Mouse (Mus musculus) CH12.LX (cell line): ENCODE data around the gene Zfp324. TPM values are rescaled to one million over a fixed set of nuclear protein-coding genes. Genes with fewer than 3 reads are reported as not detected.

ENCODE experiments used
- DNase-seq: peaks from one replicate; pipeline ENCODE4 v3.0.0-alpha.2; 2013; ENCODE audit errors: extremely low read depth
- H3K27ac ChIP-seq: 2 replicates; pipeline ENCODE4 v1.5.1; 2012; ENCODE audit warnings: low read depth, mild to moderate bottlenecking, control low read depth, moderate library complexity; ENCODE audit not compliant: insufficient read depth
- H3K27me3 ChIP-seq: replicated peaks from 2 replicates; pipeline ENCODE3; 2012; ENCODE audit warnings: inconsistent platforms
- H3K36me3 ChIP-seq, 2 experiments: replicated peaks in 1 of 2; 2 replicates each; pipeline versions ENCODE3 to v1.6.1; 2012; ENCODE audit warnings: inconsistent platforms in 1 of 2, low read length in 1 of 2, mild to moderate bottlenecking in 1 of 2, mixed read lengths in 1 of 2, moderate library complexity in 1 of 2; ENCODE audit not compliant: control insufficient read depth in 1 of 2, insufficient read depth in 1 of 2
- H3K4me1 ChIP-seq, 2 experiments: 2 replicates each; pipeline ENCODE4 v1.6.1; 2012; ENCODE audit warnings: inconsistent platforms in 1 of 2, moderate library complexity in 1 of 2; ENCODE audit not compliant: insufficient read depth in 2 of 2, control insufficient read depth in 1 of 2
- H3K4me2 ChIP-seq: 2 replicates; pipeline ENCODE4 v1.6.1; 2012; ENCODE audit warnings: low read depth, mild to moderate bottlenecking, control low read depth; ENCODE audit not compliant: poor library complexity, insufficient read depth, severe bottlenecking
- H3K4me3 ChIP-seq, 3 experiments: fragments of 150-350 bp in 1 of 3; sonication (generic) in 1 of 3; replicated peaks in 1 of 3; 2 replicates each; pipeline versions ENCODE3 to v1.5.1; 2011 to 2012; ENCODE audit warnings: low read depth in 2 of 3, low read length in 2 of 3, mild to moderate bottlenecking in 2 of 3, moderate library complexity in 2 of 3, control low read depth in 1 of 3, improper control_type of control experiment in 1 of 3, inconsistent platforms in 1 of 3, mixed read lengths in 1 of 3; ENCODE audit not compliant: poor library complexity in 1 of 3
- H3K79me2 ChIP-seq: replicated peaks from 2 replicates; pipeline ENCODE4 v1.6.1; 2012; ENCODE audit warnings: mild to moderate bottlenecking, moderate library complexity; ENCODE audit not compliant: control insufficient read depth, poor library complexity, insufficient read depth, severe bottlenecking; ENCODE audit errors: extremely low read depth
- H3K9ac ChIP-seq: 2 replicates; pipeline ENCODE4 v1.6.1; 2012; ENCODE audit warnings: low read depth, mild to moderate bottlenecking, control low read depth, moderate library complexity; ENCODE audit not compliant: insufficient read depth
- H3K9me3 ChIP-seq: replicated peaks from 2 replicates; pipeline ENCODE3; 2012; ENCODE audit warnings: low read length, inconsistent platforms, mixed read lengths
- CHD1 ChIP-seq: IDR thresholded peaks from 2 replicates; pipeline ENCODE4 v1.6.1; 2012; ENCODE audit warnings: low read depth, low read length, improper control_type of control experiment, inconsistent platforms
- CTCF ChIP-seq, 2 experiments: IDR thresholded peaks in 1 of 2; conservative IDR thresholded peaks in 1 of 2; 2 replicates each; pipeline ENCODE4 v1.5.1; 2011 to 2012; ENCODE audit warnings: low read depth in 2 of 2, low read length in 2 of 2, improper control_type of control experiment in 1 of 2, inconsistent platforms in 1 of 2, mild to moderate bottlenecking in 1 of 2, moderate library complexity in 1 of 2
- E2F4 ChIP-seq: IDR thresholded peaks from 2 replicates; pipeline ENCODE4 v1.6.1; 2011; ENCODE audit warnings: low read depth, low read length, improper control_type of control experiment; ENCODE audit not compliant: insufficient replicate concordance
- JUND ChIP-seq: conservative IDR thresholded peaks from 2 replicates; pipeline ENCODE4 v1.6.1; 2011; ENCODE audit warnings: low read depth, low read length, improper control_type of control experiment
- MAZ ChIP-seq: IDR thresholded peaks from 2 replicates; pipeline ENCODE4 v1.6.1; 2012; ENCODE audit warnings: low read depth, mild to moderate bottlenecking, inconsistent platforms, low read length, improper control_type of control experiment, moderate library complexity
- NRF1 ChIP-seq: IDR thresholded peaks from 2 replicates; pipeline ENCODE4 v1.6.1; 2014; ENCODE audit warnings: low read depth, mild to moderate bottlenecking, inconsistent platforms, low read length, improper control_type of control experiment, moderate library complexity
- POLR2A ChIP-seq: IDR thresholded peaks from 2 replicates; pipeline ENCODE4 v1.6.1; 2011; ENCODE audit warnings: low read depth, mild to moderate bottlenecking, improper control_type of control experiment, low read length
- POLR2AphosphoS2 ChIP-seq: IDR thresholded peaks from 2 replicates; pipeline ENCODE4 v1.6.1; 2011; ENCODE audit warnings: low read depth, low read length, improper control_type of control experiment
- RCOR1 ChIP-seq: conservative IDR thresholded peaks from 2 replicates; pipeline ENCODE4 v1.6.1; 2012; ENCODE audit warnings: low read depth, mild to moderate bottlenecking, inconsistent platforms, low read length, improper control_type of control experiment
- SIN3A ChIP-seq: IDR thresholded peaks from 2 replicates; pipeline ENCODE4 v1.6.1; 2012; ENCODE audit warnings: low read length, improper control_type of control experiment, inconsistent platforms
- ZKSCAN1 ChIP-seq: IDR thresholded peaks from 2 replicates; pipeline ENCODE4 v1.6.1; 2012; ENCODE audit warnings: low read depth, inconsistent platforms, low read length, improper control_type of control experiment, borderline replicate concordance
- ZMIZ1 ChIP-seq: IDR thresholded peaks from 2 replicates; pipeline ENCODE4 v1.6.1; 2012; ENCODE audit warnings: low read depth, mild to moderate bottlenecking, inconsistent platforms, low read length, improper control_type of control experiment
- dilution Hi-C: fragments of 300-500 bp; cut with MboI; formaldehyde crosslinking; loops from 2 replicates; pipeline ENCODE4 v1.14.3; 2020; ENCODE audit warnings: low sequenced_read_pairs; ENCODE audit not compliant: extremely low pct_unique_long_range_greater_than_20kb, extremely low pct_ligation_motif_present
- in situ Hi-C: fragments of 300-500 bp; cut with MboI; formaldehyde crosslinking; loops from 3 replicates; pipeline ENCODE4 v1.14.3; 2019; ENCODE audit warnings: low sequenced_read_pairs, low pct_ligation_motif_present, low pct_unique_long_range_greater_than_20kb, mixed read lengths
- polyA plus RNA-seq: library from polyadenylated mRNA; unstranded; fragments of >175 nt; gene quantifications from 2 replicates; pipeline ENCODE4 v1.2.1, GENCODE M21; 2012; ENCODE audit warnings: low read depth; ENCODE audit not compliant: insufficient read length
- total RNA-seq, 2 experiments: library from RNA; depleted of rRNA; stranded (reverse); fragments of 300-350 nt in 1 of 2; fragments of >200 nt in 1 of 2; gene quantifications; 2 replicates each; pipeline ENCODE4 v1.2.3; 2012 to 2014

Gene Zfp324
- total and polyA plus RNA-seq, 3 experiments: 3.8 to 7.3 (median 6.4) TPM

DNA sequence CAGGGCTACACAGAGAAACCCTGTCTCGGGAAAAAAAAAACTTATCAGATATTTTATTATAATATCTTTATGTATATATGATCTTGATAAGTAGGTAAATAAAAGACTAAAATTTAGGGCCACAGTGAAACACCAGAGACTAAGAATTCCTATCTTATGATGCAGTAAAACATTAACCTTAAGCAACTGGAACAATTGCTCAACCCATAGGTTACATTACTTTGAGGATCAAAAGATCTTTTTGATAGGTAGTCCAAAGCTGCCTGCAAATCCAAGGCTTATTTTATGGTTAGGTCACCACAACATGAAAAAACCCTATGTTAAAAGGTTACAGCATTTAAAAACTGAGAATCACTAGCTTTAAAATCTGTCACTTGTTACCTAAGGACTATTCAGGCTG lies 35.9 kb downstream of the Zfp324 start:
- H3K4me2 ChIP-seq: no peak overlapping the region
- H3K27me3 ChIP-seq: no peaks in the 10 kb centered on the region
- in situ Hi-C loops: loop anchor here (10.0 to 25.0 kb wide), 2 partner anchors 387 to 514 kb away; partner anchors contain the start of gene Zfp606
- 0 out of 4 replicates have a peak, but pooled peaks cover 0 to 3% of the 10 kb centered on the region in 2 experiments for H3K4me1 ChIP-seq
- H3K9ac ChIP-seq: no peak overlapping the region
- H3K27ac ChIP-seq: no peak overlapping the region
- dilution Hi-C loops: no loop called here
- no peaks in the 10 kb centered on the region for H3K9me3 ChIP-seq
- H3K36me3 ChIP-seq: peaks cover 10 to 22% of the 10 kb centered on the region in 2 experiments
- TF ChIP-seq ZKSCAN1: no peak
- no peak for TF ChIP-seq RCOR1
- TF ChIP-seq POLR2AphosphoS2: no peak
- no peak for DNase-seq
- no peaks in the 10 kb centered on the region for H3K79me2 ChIP-seq
- no peak overlapping the region for H3K4me3 ChIP-seq

DNA sequence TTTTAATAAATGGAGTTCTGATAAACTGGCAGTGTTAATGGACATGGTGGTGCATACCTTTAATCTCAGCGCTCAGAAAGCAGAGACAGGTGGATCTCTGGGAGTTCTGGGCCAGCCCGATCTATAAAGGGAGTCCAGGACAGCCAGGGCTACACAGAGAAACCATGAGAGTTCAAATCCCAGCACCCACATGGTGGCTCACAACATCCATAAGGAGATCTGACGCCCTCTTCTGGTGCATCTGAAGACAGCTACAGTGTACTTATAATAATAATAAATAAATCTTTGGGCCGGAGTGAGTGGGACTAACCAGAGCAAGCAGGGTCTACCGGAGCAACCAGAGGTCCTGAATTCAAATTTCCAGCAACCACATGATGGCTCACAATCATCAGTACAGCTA lies 37.7 kb downstream of the Zfp324 start:
- peaks cover 25 to 39% of the 10 kb centered on the region in 2 experiments for H3K36me3 ChIP-seq
- H3K4me1 ChIP-seq: peaks cover under 1 to 4% of the 10 kb centered on the region in 2 experiments; a peak in 2 of 4 replicates
- DNase-seq: no peak
- no peaks in the 10 kb centered on the region for H3K27me3 ChIP-seq
- no peaks in the 10 kb centered on the region for H3K9me3 ChIP-seq
- in situ Hi-C loops (loop anchor here (10.0 to 25.0 kb wide), 2 partner anchors 389 to 516 kb away; partner anchors contain the start of gene Zfp606), dilution Hi-C loops (no loop called here)
- H3K9ac ChIP-seq: no peak overlapping the region
- TF ChIP-seq MAZ (no peak), SIN3A (no peak), CTCF (conservative IDR thresholded peaks at IDR 0.05 in 1 of 2, IDR thresholded peaks at IDR 0.05 in 1 of 2; ENCODE audit: low read depth in 2 of 2, low read length in 2 of 2) (peak in 1 of 2 experiments; percentile 9; a peak in 1 of 4 replicates), JUND (no peak), POLR2AphosphoS2 (no peak), ZMIZ1 (no peak)
- no peak overlapping the region for H3K27ac ChIP-seq
- no peak overlapping the region for H3K4me3 ChIP-seq
- no peak overlapping the region for H3K4me2 ChIP-seq
- H3K79me2 ChIP-seq: no peaks in the 10 kb centered on the region

DNA sequence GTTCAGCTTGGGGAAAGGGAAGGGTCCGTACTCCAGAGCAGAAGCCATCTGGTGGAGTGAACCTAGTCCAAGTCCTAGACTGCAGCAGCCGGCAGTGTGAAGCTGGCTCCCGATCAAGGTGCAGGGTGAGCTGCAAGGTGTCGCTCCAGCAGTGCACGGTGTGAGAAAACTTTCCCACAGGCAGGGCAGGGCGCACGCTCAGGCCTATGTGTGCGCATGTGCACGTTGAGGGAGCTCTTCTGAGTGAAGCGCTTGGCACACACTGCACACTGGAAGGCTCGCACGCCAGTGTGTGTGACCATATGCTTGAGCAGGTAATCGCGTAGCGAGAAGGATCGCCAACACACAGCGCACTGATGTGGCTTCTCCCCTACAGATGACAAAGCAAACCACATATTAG lies 40.4 kb downstream of the Zfp324 start:
- Histone ChIP-seq H3K36me3 (peaks cover 25 to 39% of the 10 kb centered on the region in 2 experiments), H3K27ac (no peak overlapping the region), H3K79me2 (0 out of 2 replicates have a peak, but pooled peaks cover 3% of the 10 kb centered on the region), H3K27me3 (no peaks in the 10 kb centered on the region), H3K4me1 (peaks cover 8 to 14% of the 10 kb centered on the region in 2 experiments; a peak in 2 of 4 replicates), H3K4me2 (no peak overlapping the region), H3K4me3 (no peak overlapping the region), H3K9me3 (no peaks in the 10 kb centered on the region), H3K9ac (no peak overlapping the region)
- in situ Hi-C loops: loop anchor here (5.0 to 25.0 kb wide), 4 partner anchors 36 to 519 kb away; partner anchors contain the start of gene Zfp606
- no peak for DNase-seq
- dilution Hi-C loops: no loop called here
- TF ChIP-seq NRF1 (no peak), E2F4 (no peak), POLR2A (no peak), CHD1 (no peak), ZKSCAN1 (no peak)
